Mouse (Mus musculus) CH12.LX (cell line): ENCODE results near the gene Gm14685.
"Not testable (repeated sequence)": the region's sequence is repeated elsewhere in the genome, so short reads cannot be mapped to it uniquely, and the experiment has no call there.

Experiments used
- CTCF ChIP-seq, 2 experiments: IDR thresholded peaks in 1 of 2; conservative IDR thresholded peaks in 1 of 2; 2 replicates each; pipeline ENCODE4 v1.5.1; 2011 to 2012; ENCODE audit warnings: low read depth in 2 of 2, low read length in 2 of 2, improper control_type of control experiment in 1 of 2, inconsistent platforms in 1 of 2, mild to moderate bottlenecking in 1 of 2, moderate library complexity in 1 of 2
- EP300 ChIP-seq: IDR thresholded peaks from 2 replicates; pipeline ENCODE4 v1.6.1; 2011; ENCODE audit warnings: low read length, improper control_type of control experiment
- MAFK ChIP-seq: IDR thresholded peaks from 2 replicates; pipeline ENCODE4 v1.6.1; 2011; ENCODE audit warnings: low read length, improper control_type of control experiment; ENCODE audit not compliant: insufficient replicate concordance
- NRF1 ChIP-seq: IDR thresholded peaks from 2 replicates; pipeline ENCODE4 v1.6.1; 2014; ENCODE audit warnings: low read depth, mild to moderate bottlenecking, inconsistent platforms, low read length, improper control_type of control experiment, moderate library complexity
- POLR2A ChIP-seq: IDR thresholded peaks from 2 replicates; pipeline ENCODE4 v1.6.1; 2011; ENCODE audit warnings: low read depth, mild to moderate bottlenecking, improper control_type of control experiment, low read length
- TCF12 ChIP-seq: IDR thresholded peaks from 2 replicates; pipeline ENCODE4 v1.6.1; 2014; ENCODE audit warnings: low read depth, mild to moderate bottlenecking, inconsistent platforms, low read length, improper control_type of control experiment
- ZNF384 ChIP-seq: IDR thresholded peaks from 2 replicates; pipeline ENCODE4 v1.6.1; 2012; ENCODE audit warnings: low read depth, low read length, improper control_type of control experiment, inconsistent platforms

GRCm38 (mm10) chrX:73116747-73117146 lies at the start of gene Gm14685:
- not testable (repeated sequence) for TF ChIP-seq CTCF (conservative IDR thresholded peaks at IDR 0.05 in 1 of 2, IDR thresholded peaks at IDR 0.05 in 1 of 2; ENCODE audit: low read depth in 2 of 2, low read length in 2 of 2); MAFK; POLR2A; EP300; TCF12; ZNF384; NRF1
